Mouse (Mus musculus): ENCODE measurements around the gene Gng12. TPM values are rescaled to one million over a fixed set of nuclear protein-coding genes. Genes with fewer than 3 reads are reported as not detected.

Gng12 gene
- polyA plus RNA-seq, 1 experiment from 2014 or later = 166 TPM

- no peak for TF ChIP-seq CTCF (IDR thresholded peaks at IDR 0.05; ENCODE audit: low read depth)
- TF ChIP-seq EP300 (optimal IDR thresholded peaks at IDR 0.05) = no peak
- no peak for ATAC-seq (ENCODE audit: low FRiP score, low TSS enrichment)
- Histone ChIP-seq H3K4me1 (replicated peaks; ENCODE audit: control insufficient read depth, insufficient read depth) (peaks cover 5% of the 10 kb centered on the region), H3K9me3 (ENCODE audit: control insufficient read depth, low read length) (no peaks in the 10 kb centered on the region), H3K4me3 (ENCODE audit: low read depth, low read length) (no peak overlapping the region), H3K27me3 (ENCODE audit: control insufficient read depth, insufficient read depth, low read length) (no peaks in the 10 kb centered on the region), H3K36me3 (ENCODE audit: control insufficient read depth, insufficient read depth, low read length) (no peaks in the 10 kb centered on the region), H3K27ac (replicated peaks) (no peak overlapping the region), H3K4me2 (replicated peaks; ENCODE audit: low read depth) (no peak overlapping the region), H3K9ac (ENCODE audit: low read length) (no peak overlapping the region)
- 63% methylated on average over 1 of the region's 1 CpGs for WGBS
- no peak for DNase-seq (ENCODE audit: low spot score)
These were observed 85.7 kb downstream of the Gng12 start for GRCm38 (mm10) chr6:66981864-66982263.

GRCm38 (mm10) chr6:66984079-66984478 lies 87.9 kb downstream of the Gng12 start:
- DNase-seq (ENCODE audit: low spot score) = no peak
- H3K36me3 ChIP-seq (ENCODE audit: control insufficient read depth, insufficient read depth, low read length) = no peaks in the 10 kb centered on the region
- no peak overlapping the region for H3K4me2 ChIP-seq (replicated peaks; ENCODE audit: low read depth)
- WGBS = 65% methylated on average over 5 of the region's 5 CpGs
- H3K9ac ChIP-seq (ENCODE audit: low read length) = no peak overlapping the region
- peak; percentile 79 for ATAC-seq (ENCODE audit: low FRiP score, low TSS enrichment)
- H3K4me3 ChIP-seq (ENCODE audit: low read depth, low read length) = no peak overlapping the region
- no peaks in the 10 kb centered on the region for H3K27me3 ChIP-seq (ENCODE audit: control insufficient read depth, insufficient read depth, low read length)
- 0 out of 2 replicates have a peak overlapping the region, but pooled peaks have one; percentile 30 for H3K27ac ChIP-seq (replicated peaks)
- TF ChIP-seq EP300 (optimal IDR thresholded peaks at IDR 0.05) (no peak), CTCF (IDR thresholded peaks at IDR 0.05; ENCODE audit: low read depth) (no peak)
- H3K9me3 ChIP-seq (ENCODE audit: control insufficient read depth, low read length) = no peaks in the 10 kb centered on the region
- peaks cover 5% of the 10 kb centered on the region for H3K4me1 ChIP-seq (replicated peaks; ENCODE audit: control insufficient read depth, insufficient read depth)

GRCm38 (mm10) chr6:66984672-66985071 lies 88.5 kb downstream of the Gng12 start:
- Histone ChIP-seq H3K9ac (ENCODE audit: low read length) (no peak overlapping the region), H3K4me3 (ENCODE audit: low read depth, low read length) (no peak overlapping the region), H3K9me3 (ENCODE audit: control insufficient read depth, low read length) (no peaks in the 10 kb centered on the region), H3K27me3 (ENCODE audit: control insufficient read depth, insufficient read depth, low read length) (no peaks in the 10 kb centered on the region), H3K4me1 (replicated peaks; ENCODE audit: control insufficient read depth, insufficient read depth) (peaks cover 5% of the 10 kb centered on the region), H3K4me2 (replicated peaks; ENCODE audit: low read depth) (no peak overlapping the region), H3K27ac (replicated peaks) (peak overlapping the region; percentile 40; the same call in 1 of the 2 replicates), H3K36me3 (ENCODE audit: control insufficient read depth, insufficient read depth, low read length) (no peaks in the 10 kb centered on the region)
- WGBS = 60% methylated on average over 3 of the region's 3 CpGs
- TF ChIP-seq EP300 (optimal IDR thresholded peaks at IDR 0.05) (no peak), CTCF (IDR thresholded peaks at IDR 0.05; ENCODE audit: low read depth) (no peak)
- DNase-seq (ENCODE audit: low spot score) (no peak), ATAC-seq (ENCODE audit: low FRiP score, low TSS enrichment) (peak; percentile 68; the same call in 1 of the 2 replicates)

GRCm38 (mm10) chr6:66985500-66985899 lies 89.3 kb downstream of the Gng12 start:
- Histone ChIP-seq H3K4me1 (replicated peaks; ENCODE audit: control insufficient read depth, insufficient read depth) (peaks cover 5% of the 10 kb centered on the region), H3K4me2 (replicated peaks; ENCODE audit: low read depth) (no peak overlapping the region), H3K9ac (ENCODE audit: low read length) (no peak overlapping the region), H3K27ac (replicated peaks) (peak overlapping the region; percentile 40; the same call in 1 of the 2 replicates), H3K4me3 (ENCODE audit: low read depth, low read length) (no peak overlapping the region), H3K27me3 (ENCODE audit: control insufficient read depth, insufficient read depth, low read length) (no peaks in the 10 kb centered on the region), H3K9me3 (ENCODE audit: control insufficient read depth, low read length) (no peaks in the 10 kb centered on the region), H3K36me3 (ENCODE audit: control insufficient read depth, insufficient read depth, low read length) (no peaks in the 10 kb centered on the region)
- DNase-seq (ENCODE audit: low spot score) = no peak
- 63% methylated on average over 7 of the region's 7 CpGs for WGBS
- ATAC-seq (ENCODE audit: low FRiP score, low TSS enrichment) = no peak
- TF ChIP-seq EP300 (optimal IDR thresholded peaks at IDR 0.05) (no peak), CTCF (IDR thresholded peaks at IDR 0.05; ENCODE audit: low read depth) (no peak)

GRCm38 (mm10) chr6:66986063-66986462 lies 89.9 kb downstream of the Gng12 start:
- WGBS = 84% methylated on average over 12 of the region's 12 CpGs
- H3K27ac ChIP-seq (replicated peaks) = no peak overlapping the region
- H3K36me3 ChIP-seq (ENCODE audit: control insufficient read depth, insufficient read depth, low read length) = no peaks in the 10 kb centered on the region
- H3K4me2 ChIP-seq (replicated peaks; ENCODE audit: low read depth) = no peak overlapping the region
- no peaks in the 10 kb centered on the region for H3K9me3 ChIP-seq (ENCODE audit: control insufficient read depth, low read length)
- H3K4me3 ChIP-seq (ENCODE audit: low read depth, low read length) = no peak overlapping the region
- no peak overlapping the region for H3K9ac ChIP-seq (ENCODE audit: low read length)
- no peak for TF ChIP-seq CTCF (IDR thresholded peaks at IDR 0.05; ENCODE audit: low read depth)
- DNase-seq (ENCODE audit: low spot score) (no peak), ATAC-seq (ENCODE audit: low FRiP score, low TSS enrichment) (no peak)
- H3K27me3 ChIP-seq (ENCODE audit: control insufficient read depth, insufficient read depth, low read length) = no peaks in the 10 kb centered on the region
- H3K4me1 ChIP-seq (replicated peaks; ENCODE audit: control insufficient read depth, insufficient read depth) = peaks cover 5% of the 10 kb centered on the region

- TF ChIP-seq EP300 (optimal IDR thresholded peaks at IDR 0.05) (no peak), CTCF (IDR thresholded peaks at IDR 0.05; ENCODE audit: low read depth) (no peak)
- no peak overlapping the region for H3K27ac ChIP-seq (replicated peaks)
- no peak overlapping the region for H3K4me3 ChIP-seq (ENCODE audit: low read depth, low read length)
- DNase-seq (ENCODE audit: low spot score) (no peak), ATAC-seq (ENCODE audit: low FRiP score, low TSS enrichment) (no peak)
- no peaks in the 10 kb centered on the region for H3K9me3 ChIP-seq (ENCODE audit: control insufficient read depth, low read length)
- no peak overlapping the region for H3K4me2 ChIP-seq (replicated peaks; ENCODE audit: low read depth)
- H3K4me1 ChIP-seq (replicated peaks; ENCODE audit: control insufficient read depth, insufficient read depth) = peaks cover 9% of the 10 kb centered on the region
- WGBS = 45% methylated on average over 3 of the region's 3 CpGs
- H3K36me3 ChIP-seq (ENCODE audit: control insufficient read depth, insufficient read depth, low read length) = no peaks in the 10 kb centered on the region
- H3K9ac ChIP-seq (ENCODE audit: low read length) = no peak overlapping the region
- H3K27me3 ChIP-seq (ENCODE audit: control insufficient read depth, insufficient read depth, low read length) = no peaks in the 10 kb centered on the region
These were observed 91.4 kb downstream of the Gng12 start for GRCm38 (mm10) chr6:66987643-66988042.

Data from stomach, postnatal 0 days (tissue).